Mouse (Mus musculus) embryonic stem cell, embryonic (primary cell): ENCODE data around the gene Nnmt.

ENCODE experiments used
- CTCF ChIA-PET, 4 experiments: fragments of 300-600 bp in 2 of 4; fragments of 350-600 bp in 2 of 4; sonication (Branson Sonifier 250); formaldehyde crosslinking; loops; one replicate each; lab custom pipeline; 2022; ENCODE audit warnings: inconsistent platforms in 2 of 4; lab: Charles Lee
- POLR2A ChIA-PET, 4 experiments: fragments of 300-600 bp in 2 of 4; fragments of 350-600 bp in 2 of 4; sonication (Branson Sonifier 250); formaldehyde crosslinking; loops; one replicate each; lab custom pipeline; 2022; ENCODE audit warnings: antibody characterized with exemption in 4 of 4, inconsistent platforms in 1 of 4; lab: Charles Lee

Nnmt gene

DNA sequence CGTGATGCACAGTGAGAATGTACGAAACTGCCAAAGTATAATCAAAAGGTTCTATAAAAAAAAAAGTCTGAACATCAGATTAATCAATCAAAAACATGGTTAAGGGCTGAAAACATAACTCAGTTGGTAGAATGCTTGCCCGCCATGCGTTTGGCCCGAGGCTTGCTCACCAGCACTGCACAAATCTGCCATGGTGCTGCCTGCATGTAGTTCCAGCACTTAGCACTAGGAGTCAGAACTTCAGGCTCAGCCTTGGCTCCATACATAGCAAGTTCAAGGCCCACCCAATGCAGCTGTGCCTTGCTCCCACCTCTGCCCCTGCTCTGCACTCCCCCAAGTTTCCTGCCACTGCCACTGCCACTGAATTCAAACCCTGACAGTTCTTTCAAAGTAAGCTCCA is 744 bp upstream of the Nnmt start:
- POLR2A ChIA-PET, result interaction anchor here in 3 of 4 experiments (0.5 to 2.7 kb wide), 9 partner anchors 8 to 375 kb away, joined by 3 to 14 read pairs (median 3); partner anchors contain the start of genes Gm5617 (in 1 of the 3) and Rbm7 (in 1 of the 3)
- CTCF ChIA-PET, result interaction anchor here in 3 of 4 experiments (0.7 to 2.0 kb wide), 7 partner anchors 9 to 841 kb away, joined by 3 to 9 read pairs (median 4); no protein-coding TSS in a partner anchor

DNA sequence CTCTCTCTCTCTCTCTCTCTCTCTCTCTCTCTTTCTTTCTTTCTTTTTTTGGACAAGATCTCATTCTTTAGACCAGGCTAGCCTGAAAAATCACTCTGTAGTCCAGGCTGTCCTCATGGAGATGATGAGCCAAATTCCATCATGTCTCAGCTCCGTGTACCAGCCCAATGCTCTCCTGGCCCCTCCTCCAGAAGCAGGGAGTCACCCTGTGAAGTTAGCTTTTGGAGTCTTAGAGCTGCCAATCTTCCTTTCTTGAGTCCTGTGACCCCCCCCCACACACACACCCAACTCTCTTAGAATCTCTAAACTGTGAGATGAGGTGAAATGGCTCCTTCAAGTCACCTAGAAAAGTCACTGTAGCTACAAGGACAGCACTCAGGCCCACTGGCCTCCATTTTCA is 727 bp downstream of the Nnmt start:
- CTCF ChIA-PET, result interaction anchor here in 2 of 4 experiments (1.6 to 2.0 kb wide), 3 partner anchors 10 to 17 kb away, joined by 5 to 9 read pairs (median 5); no protein-coding TSS in a partner anchor
- POLR2A ChIA-PET, result interaction anchor here (0.7 to 1.5 kb wide), 5 partner anchors 10 to 112 kb away, joined by 3 to 4 read pairs (median 3); partner anchors contain the start of genes Gm5617 (in 1 of the 4) and Rbm7 (in 1 of the 4)

DNA sequence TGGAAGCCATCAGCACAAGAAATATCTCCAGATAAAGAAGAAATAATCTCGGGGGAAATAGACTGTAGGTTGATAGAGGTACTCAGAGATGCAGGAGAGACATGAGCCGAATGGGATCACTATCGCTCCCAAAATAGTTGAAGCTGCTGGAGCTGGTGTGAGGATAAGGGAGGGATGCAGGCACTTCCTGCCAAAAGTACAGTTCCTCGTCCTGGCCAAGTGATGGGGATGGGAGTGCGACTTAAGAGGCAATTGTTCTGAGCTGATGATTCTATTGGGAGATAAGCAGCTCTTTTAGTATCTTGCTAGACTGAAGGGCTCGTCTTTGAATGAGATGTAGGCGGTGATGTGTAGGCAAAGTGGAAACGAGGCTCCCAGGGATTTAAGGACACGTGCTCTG is 4.1 kb downstream of the Nnmt start:
- CTCF ChIA-PET, result interaction anchor here in 1 of 4 experiments (0.7 kb wide), 1 partner anchor 97 kb away, joined by 3 read pairs; no protein-coding TSS in a partner anchor
- POLR2A ChIA-PET, result interaction anchor here in 2 of 4 experiments (0.7 to 3.4 kb wide), 4 partner anchors 11 to 130 kb away, joined by 3 to 11 read pairs (median 6); no protein-coding TSS in a partner anchor

DNA sequence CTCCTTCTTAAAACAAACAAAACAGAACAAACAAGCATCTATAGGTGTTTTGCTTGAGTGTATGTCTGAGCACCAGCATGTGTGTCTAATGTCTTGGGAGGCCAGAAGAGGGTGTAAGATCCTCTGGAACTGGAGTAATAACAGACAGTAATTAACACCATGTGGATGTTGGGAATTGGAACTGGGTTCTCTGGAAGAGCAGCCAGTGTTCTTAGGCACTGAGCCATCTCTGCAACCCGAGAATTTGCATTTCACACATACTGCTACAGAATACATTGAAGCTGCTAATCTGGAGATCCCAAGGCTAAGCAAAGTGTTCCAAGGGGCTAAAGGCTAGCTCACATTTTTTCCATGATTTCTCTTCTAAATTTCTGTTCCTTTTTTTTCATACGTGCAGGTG is 4.9 kb downstream of the Nnmt start:
- ChIA-PET CTCF (no interaction called here), POLR2A (interaction anchor here in 3 of 4 experiments (0.6 to 3.4 kb wide), 7 partner anchors 12 to 140 kb away, joined by 3 to 13 read pairs (median 4); partner anchors contain the start of genes Gm5617 (in 1 of the 3) and Rbm7 (in 1 of the 3))

DNA sequence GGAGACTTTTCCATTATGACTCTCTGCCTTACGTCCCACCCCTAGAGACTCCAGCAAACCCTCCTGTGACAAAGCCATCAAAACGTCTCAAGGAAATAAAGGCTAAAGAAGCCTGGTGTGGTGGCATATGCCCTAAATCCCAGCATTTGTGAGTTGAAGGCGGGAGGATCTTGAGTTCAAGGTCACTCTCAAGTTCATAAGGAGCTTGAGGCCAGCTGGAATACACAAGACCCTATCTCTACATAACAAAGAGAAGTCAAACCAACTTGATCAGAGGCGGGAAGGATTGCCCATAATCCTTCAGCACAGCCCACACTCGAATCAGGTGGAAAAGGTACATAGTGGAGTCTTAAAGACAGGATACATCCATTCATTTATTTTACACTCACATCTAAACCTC is 7.5 kb downstream of the Nnmt start:
- ChIA-PET CTCF (interaction anchor here in 2 of 4 experiments (0.7 to 1.6 kb wide), 3 partner anchors 11 to 132 kb away, joined by 3 to 5 read pairs (median 4); no protein-coding TSS in a partner anchor), POLR2A (interaction anchor here in 3 of 4 experiments (0.7 to 3.4 kb wide), 23 partner anchors 8 to 889 kb away, joined by 3 to 14 read pairs (median 5); partner anchors contain the start of genes Gm5617 (in 3 of the 3), Rbm7 (in 3 of the 3), Nnmt (in 2 of the 3) and Htr3b (in 1 of the 3))

DNA sequence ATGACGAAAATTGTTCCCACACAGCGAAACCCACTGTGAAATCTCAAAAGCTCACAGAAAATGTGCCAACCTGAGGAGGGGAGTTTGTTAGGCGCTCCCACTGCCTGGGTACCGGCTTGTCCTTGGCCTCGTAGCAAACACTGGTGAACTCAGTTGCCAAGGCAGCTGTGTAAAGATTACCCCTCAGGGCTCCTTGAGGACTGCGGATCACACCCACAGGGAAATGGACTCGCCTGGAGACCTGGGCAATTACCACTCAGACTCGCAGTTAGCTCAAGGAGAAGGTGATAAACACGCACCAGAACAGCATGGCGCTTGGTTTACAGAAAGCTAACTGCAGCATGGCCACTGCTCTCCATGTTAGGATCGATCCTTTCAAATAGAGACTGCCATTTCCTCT is 8.0 kb downstream of the Nnmt start:
- ChIA-PET CTCF (interaction anchor here in 3 of 4 experiments (0.5 to 1.6 kb wide), 7 partner anchors 9 to 159 kb away, joined by 3 to 6 read pairs (median 4); no protein-coding TSS in a partner anchor), POLR2A (interaction anchor here in 3 of 4 experiments (0.5 to 3.2 kb wide), 25 partner anchors 9 to 890 kb away, joined by 3 to 14 read pairs (median 5); partner anchors contain the start of genes Gm5617 (in 3 of the 3), Rbm7 (in 3 of the 3), Nnmt (in 2 of the 3) and Htr3b (in 1 of the 3))

DNA sequence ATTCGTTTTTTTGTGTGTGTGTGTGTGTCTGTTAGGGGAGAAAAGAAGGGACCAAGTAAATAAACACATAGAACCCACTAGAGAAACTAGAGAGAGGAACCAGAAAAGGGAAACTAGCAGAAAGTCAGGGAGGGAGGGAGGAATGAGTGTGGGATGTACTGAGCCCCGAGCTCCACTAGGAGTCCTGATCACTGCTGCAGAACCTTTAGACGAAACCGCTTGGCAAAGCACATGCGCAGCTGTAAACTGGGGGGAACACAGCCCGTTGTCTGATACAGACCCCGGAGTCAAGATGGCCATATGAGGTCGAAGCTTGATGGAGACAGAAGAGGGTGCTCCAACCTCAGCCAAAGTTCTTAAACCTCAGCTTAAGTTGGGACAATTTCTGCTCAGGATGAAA is 11.0 kb downstream of the Nnmt start:
- POLR2A ChIA-PET, result interaction anchor here in 1 of 4 experiments (1.1 to 1.2 kb wide), 2 partner anchors 11 to 55 kb away, joined by 3 to 4 read pairs; partner anchors contain the start of gene Nnmt
- CTCF ChIA-PET, result interaction anchor here in 3 of 4 experiments (0.6 to 2.4 kb wide), 5 partner anchors 11 to 371 kb away, joined by 3 to 9 read pairs (median 4); partner anchors contain the start of gene Nnmt (in 1 of the 3)

DNA sequence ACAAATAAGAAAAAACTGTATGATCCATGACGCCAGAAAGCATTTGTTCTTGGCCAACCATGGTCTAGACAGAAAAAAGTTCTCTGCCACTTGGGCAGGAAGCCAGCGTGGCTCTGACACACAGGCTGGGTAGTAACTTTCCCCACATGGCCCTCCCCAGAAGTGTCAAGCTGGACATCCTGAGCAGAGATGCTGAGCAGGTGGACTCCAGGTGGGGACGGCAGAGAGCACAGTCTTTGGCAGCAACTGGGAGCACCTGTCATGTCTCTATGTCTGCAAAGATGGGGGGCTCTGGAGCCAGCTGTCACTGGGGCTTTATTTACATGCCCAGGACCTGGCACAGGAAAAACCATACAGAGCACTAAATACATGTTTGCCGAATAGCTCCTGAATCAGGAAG is 14.3 kb downstream of the Nnmt start:
- CTCF ChIA-PET, result no interaction called here
- POLR2A ChIA-PET, result no interaction called here

DNA sequence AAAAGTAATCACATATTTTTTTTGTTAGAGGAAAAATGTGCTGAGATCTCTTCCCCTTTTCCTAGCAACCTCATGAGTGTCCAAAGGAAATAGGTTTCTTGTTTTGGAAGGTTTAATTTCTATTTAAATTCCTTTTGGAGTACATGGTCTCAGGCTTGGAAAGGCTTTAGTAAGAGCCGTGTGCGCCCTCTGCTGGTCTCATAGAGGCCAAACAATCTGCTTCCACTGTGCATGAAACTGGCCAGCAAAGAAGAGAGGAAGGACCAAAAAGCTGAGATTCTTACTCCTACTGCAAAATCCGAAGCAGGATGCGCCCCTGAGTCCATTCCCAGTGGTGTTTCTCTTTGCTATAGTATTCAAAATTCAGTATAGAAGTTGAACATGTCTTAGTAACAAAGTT is 18.6 kb downstream of the Nnmt start:
- CTCF ChIA-PET, result interaction anchor here (0.6 to 1.8 kb wide), 25 partner anchors 8 to 779 kb away, joined by 3 to 8 read pairs (median 3); partner anchors contain the start of genes Gm5617 (in 2 of the 4), Nnmt (in 1 of the 4) and Rbm7 (in 1 of the 4)
- POLR2A ChIA-PET, result interaction anchor here in 1 of 4 experiments (1.4 kb wide), 1 partner anchor 10 kb away, joined by 4 read pairs; no protein-coding TSS in a partner anchor

DNA sequence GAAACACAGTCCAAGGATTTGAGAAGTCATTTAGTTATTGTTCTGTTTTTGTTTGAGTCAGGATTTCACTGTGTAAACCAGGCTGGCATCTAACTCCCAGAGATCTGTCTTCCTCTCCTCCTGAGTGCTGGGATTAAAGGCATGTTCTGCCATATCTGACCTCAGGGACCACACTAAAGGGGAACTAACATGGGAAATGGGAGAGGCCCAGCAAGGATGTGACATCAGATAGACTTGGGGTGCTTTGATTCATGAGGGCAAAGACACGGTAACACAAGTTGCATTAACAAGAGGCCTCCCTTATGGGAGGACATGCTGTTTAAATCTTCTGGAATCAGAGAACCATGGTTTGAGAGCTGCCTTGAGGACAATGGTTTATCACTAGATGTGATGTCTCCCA is 24.1 kb downstream of the Nnmt start:
- ChIA-PET POLR2A (no interaction called here), CTCF (no interaction called here)

DNA sequence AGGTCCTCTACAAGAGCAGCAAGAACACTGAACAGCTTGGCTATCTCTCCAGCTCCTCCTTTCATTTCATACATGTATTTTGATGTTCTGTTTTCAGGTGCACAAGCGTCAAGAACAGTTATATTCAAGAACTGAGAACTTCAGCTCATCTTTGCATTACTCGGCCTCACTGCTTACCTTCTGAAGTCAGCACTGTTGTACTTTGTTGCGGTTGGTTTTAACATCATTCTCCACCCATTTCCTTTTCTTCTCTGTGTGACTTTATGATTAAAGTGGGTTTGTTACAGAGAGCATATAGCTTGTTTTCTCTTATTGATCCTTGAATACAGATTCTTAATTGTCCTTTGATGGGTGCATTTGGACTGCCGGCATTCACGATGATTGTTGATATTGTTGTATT is 42.6 kb downstream of the Nnmt start:
- POLR2A ChIA-PET, result interaction anchor here in 1 of 4 experiments (1.0 kb wide), 1 partner anchor 54 kb away, joined by 4 read pairs; no protein-coding TSS in a partner anchor

DNA sequence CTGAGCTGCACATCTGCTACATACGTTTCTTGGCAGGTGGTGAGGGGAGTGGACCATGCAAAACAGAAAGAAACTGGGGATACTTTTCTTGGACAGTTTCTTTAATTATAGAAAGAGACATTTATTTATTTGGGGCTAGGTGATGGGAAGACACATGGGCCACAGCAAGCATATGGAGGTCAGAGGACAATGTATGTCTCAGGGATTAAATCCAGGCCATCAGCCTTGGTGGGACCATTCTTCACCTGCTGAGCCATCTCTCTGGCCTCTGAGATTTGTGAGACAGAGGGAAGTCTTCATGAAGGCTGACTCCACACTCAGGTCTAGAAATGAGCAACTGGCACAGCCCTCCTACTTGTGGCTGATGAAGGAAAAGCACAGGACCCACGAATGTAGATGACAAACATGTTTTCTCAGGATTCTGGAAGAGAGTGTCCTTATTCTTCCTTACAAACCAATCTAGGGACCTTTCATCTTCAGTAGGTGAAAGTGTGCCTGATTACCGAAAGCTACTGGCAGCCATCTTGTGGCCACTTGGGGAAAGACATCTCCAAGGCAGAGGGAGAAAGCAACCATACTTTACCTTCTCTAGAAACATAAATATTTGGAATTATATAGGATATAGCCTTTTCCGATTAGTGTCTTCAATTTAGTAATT is 45.3 kb downstream of the Nnmt start:
- ChIA-PET CTCF (interaction anchor here in 3 of 4 experiments (0.7 to 1.5 kb wide), 7 partner anchors 14 to 293 kb away, joined by 3 to 10 read pairs (median 4); no protein-coding TSS in a partner anchor), POLR2A (interaction anchor here in 1 of 4 experiments (0.5 kb wide), 1 partner anchor 45 kb away, joined by 3 read pairs; no protein-coding TSS in a partner anchor)

More for the DNA sequence above, 42.6 kb downstream of the Nnmt start:
- CTCF ChIA-PET, result interaction anchor here in 2 of 4 experiments (0.6 to 0.7 kb wide), 2 partner anchors 57 to 399 kb away, joined by 4 to 5 read pairs; no protein-coding TSS in a partner anchor

DNA sequence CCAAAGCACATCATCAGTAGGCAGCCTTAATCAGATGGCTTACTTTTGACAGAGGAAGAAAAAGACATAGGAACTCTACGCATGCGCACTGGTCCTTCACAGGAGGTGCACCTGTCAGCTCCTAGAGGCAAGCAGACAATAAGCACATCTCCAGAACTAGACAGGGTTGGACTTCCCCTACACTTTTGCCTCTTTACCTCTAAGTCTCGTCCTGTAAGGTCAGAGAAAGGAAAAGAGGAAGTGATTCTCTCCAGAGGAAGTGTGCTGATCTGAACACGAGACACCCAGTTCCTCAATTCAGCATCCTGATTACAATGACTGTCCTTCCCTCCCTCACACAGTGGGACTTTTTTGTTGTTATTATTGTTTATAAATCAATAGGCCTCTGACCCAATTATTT is 46.3 kb downstream of the Nnmt start:
- ChIA-PET POLR2A (no interaction called here), CTCF (no interaction called here)

DNA sequence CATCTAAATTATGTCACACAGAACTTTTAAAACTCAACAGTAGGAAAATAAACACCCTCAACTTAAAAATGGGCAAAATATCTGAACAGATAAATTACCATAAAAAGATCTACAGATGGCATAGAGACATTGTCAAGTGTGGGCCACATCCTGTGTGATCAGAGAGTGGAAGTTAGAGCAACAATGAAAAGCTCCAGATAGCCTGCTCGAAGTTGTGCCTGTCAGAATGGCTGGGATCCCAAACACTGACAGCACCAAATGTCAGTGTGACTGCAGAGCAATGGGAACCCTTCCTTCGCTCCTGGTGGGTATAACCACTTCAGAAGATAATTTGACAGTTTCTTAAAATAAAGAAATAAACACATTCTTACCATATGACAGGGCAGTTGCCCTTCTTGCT is 55.9 kb downstream of the Nnmt start:
- ChIA-PET CTCF (no interaction called here), POLR2A (no interaction called here)

DNA sequence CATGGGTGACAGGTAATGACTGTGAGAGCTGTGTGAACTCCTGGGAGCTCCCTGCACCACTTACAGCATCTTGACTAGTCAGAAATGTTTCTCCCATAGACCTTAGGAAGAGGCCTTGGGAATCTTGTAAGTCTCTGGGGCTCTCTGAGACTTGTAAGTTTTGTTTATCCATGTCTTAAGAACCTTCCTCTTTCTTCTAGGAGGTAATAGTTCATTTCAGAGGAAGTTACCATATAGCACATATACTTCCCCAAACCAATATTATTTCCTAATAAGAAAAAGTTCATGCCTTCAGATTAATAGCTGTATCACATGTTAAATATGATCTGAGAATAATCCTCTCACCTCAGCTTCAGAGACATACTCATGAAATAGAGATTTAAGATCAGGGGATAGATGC is 57.7 kb downstream of the Nnmt start:
- ChIA-PET CTCF (no interaction called here), POLR2A (interaction anchor here in 1 of 4 experiments (0.9 kb wide), 1 partner anchor 9 kb away, joined by 3 read pairs; no protein-coding TSS in a partner anchor)
